In genomic region chr4:41500787-41501186, GRCm38 (mm10) we compare ENCODE assay signal across 28 mouse cellular contexts. TPM values are rescaled to one million over a fixed set of nuclear protein-coding genes. Genes with fewer than 3 reads are reported as not detected.
A peak's percentile ranks its signal among the peaks of the same experiment; 100 is the strongest.
DNase-seq lines count a peak whose midpoint lies in the region; ATAC-seq and TF ChIP-seq lines count a peak whose summit lies in the region.
"Had no signal": no experiment of that assay in that cellular context is flagged by ENCODE, and none has a peak within 500 bp of the region (broad histone marks: within the 10 kb centered on the region; RNA-seq: fewer than 3 reads in every experiment).

No protein-coding gene starts in this region.

- TF ChIP-seq CTCF in layer of hippocampus, adult 2 months (conservative IDR thresholded peaks at IDR 0.05) = no peak
- no peak for TF ChIP-seq CTCF in intestine, postnatal 0 days (IDR thresholded peaks at IDR 0.05; ENCODE audit: low read depth)

- no peaks in the 10 kb centered on the region for H3K9me3 ChIP-seq in kidney, embryonic 15.5 days (replicated peaks)
- no peaks in the 10 kb centered on the region for H3K9me3 ChIP-seq in intestine, postnatal 0 days (ENCODE audit: control insufficient read depth)
- H3K9me3 ChIP-seq: embryonic facial prominence, embryonic 15.5 days; heart, embryonic 13.5 days; limb, embryonic 12.5 days; midbrain, embryonic 13.5 days had no signal

- peaks cover 52% of the 10 kb centered on the region for H3K4me1 ChIP-seq in kidney, embryonic 15.5 days
- H3K4me1 ChIP-seq in intestine, postnatal 0 days (replicated peaks; ENCODE audit: control insufficient read depth, insufficient read depth, low read length) = 0 out of 2 replicates have a peak, but pooled peaks cover 2% of the 10 kb centered on the region

- no peaks in the 10 kb centered on the region; the same call in 1 of the 2 replicates for H3K36me3 ChIP-seq in kidney, embryonic 15.5 days
- peaks cover 34% of the 10 kb centered on the region for H3K36me3 ChIP-seq in intestine, postnatal 0 days (ENCODE audit: control insufficient read depth, insufficient read depth)
- H3K36me3 ChIP-seq: embryonic facial prominence, embryonic 10.5 days; embryonic facial prominence, embryonic 15.5 days; heart, embryonic 13.5 days; limb, embryonic 12.5 days; midbrain, embryonic 13.5 days had no signal

- H3K9ac ChIP-seq in kidney, embryonic 15.5 days = no peak overlapping the region
- H3K9ac ChIP-seq in intestine, postnatal 0 days (ENCODE audit: low read depth, low read length) = no peak overlapping the region
- H3K9ac ChIP-seq: embryonic facial prominence, embryonic 15.5 days; heart, embryonic 13.5 days; limb, embryonic 12.5 days; liver, postnatal 0 days; midbrain, embryonic 13.5 days had no signal

- no peak overlapping the region for H3K4me3 ChIP-seq in kidney, embryonic 15.5 days (replicated peaks)
- peak overlapping the region; percentile 55; the same call in 1 of the 2 replicates for H3K4me3 ChIP-seq in layer of hippocampus, adult 2 months
- no peak overlapping the region for H3K4me3 ChIP-seq in intestine, postnatal 0 days (ENCODE audit: low read depth, low read length)
- H3K4me3 ChIP-seq: embryonic facial prominence, embryonic 10.5 days; embryonic facial prominence, embryonic 15.5 days; heart, embryonic 13.5 days; limb, embryonic 12.5 days had no signal

- no peak overlapping the region for H3K27ac ChIP-seq in kidney, embryonic 15.5 days
- H3K27ac ChIP-seq in layer of hippocampus, adult 2 months = peak overlapping the region; percentile 83
- peak overlapping the region; percentile 60; the same call in 1 of the 2 replicates for H3K27ac ChIP-seq in intestine, postnatal 0 days (ENCODE audit: low read depth, low read length)
- H3K27ac ChIP-seq: embryonic facial prominence, embryonic 10.5 days; embryonic facial prominence, embryonic 15.5 days; heart, embryonic 13.5 days; limb, embryonic 12.5 days; midbrain, embryonic 13.5 days had no signal

- H3K27me3 ChIP-seq in kidney, embryonic 15.5 days = peaks cover 68% of the 10 kb centered on the region
- peaks cover 21% of the 10 kb centered on the region for H3K27me3 ChIP-seq in intestine, postnatal 0 days (replicated peaks; ENCODE audit: control insufficient read depth, insufficient read depth, low read length)

- no peak overlapping the region for H3K4me2 ChIP-seq in kidney, embryonic 15.5 days
- H3K4me2 ChIP-seq in intestine, postnatal 0 days (replicated peaks; ENCODE audit: low read depth) = peak overlapping the region; percentile 80
- H3K4me2 ChIP-seq: embryonic facial prominence, embryonic 15.5 days; heart, embryonic 13.5 days; limb, embryonic 12.5 days; liver, embryonic 11.5 days had no signal

- peak; percentile 76 for DNase-seq in kidney, adult 11 months
- DNase-seq in layer of hippocampus, adult 2 months (ENCODE audit: low spot score in 2 of 2) = no peak
- no peak for DNase-seq in layer of hippocampus, postnatal 14 days (ENCODE audit: low spot score in 2 of 2)
- peak; percentile 65 to 85 for DNase-seq in kidney, postnatal 25 days
- DNase-seq in B cell, adult 2 months = no peak
- no peak for DNase-seq in adrenal gland, adult 18-20 months (ENCODE audit: low spot score in 2 of 2)
- DNase-seq: adrenal gland, postnatal 10 days; cerebellum, adult 8-10 months; cerebellum, postnatal 25 days; heart, postnatal 10 days; layer of hippocampus, adult 9-11 months; liver, postnatal 0 days; lung, postnatal 36 days; thymus, postnatal 14 days had no signal

- 77% methylated on average over 4 of the region's 4 CpGs for WGBS in kidney, embryonic 15.5 days
- WGBS in intestine, postnatal 0 days = 46% methylated on average over 4 of the region's 4 CpGs

- ATAC-seq in kidney, embryonic 15.5 days (replicated peaks; ENCODE audit: low FRiP score) = no peak
- ATAC-seq in intestine, postnatal 0 days = no peak
- ATAC-seq: forebrain, embryonic 14.5 days; liver, postnatal 0 days; midbrain, embryonic 13.5 days had no signal

RNA-seq across cellular contexts. Expression of gene AI464131, which starts 2.1 kb away (rescaled TPM):
- 7.4 and 9.0 TPM in 2 replicates for polyA plus RNA-seq in kidney, embryonic 15.5 days (2015; fragmentation: Nextera tagmentation; extraction: Ambion mirVana)
- 10 to 100 TPM; 31.4 to 31.8 TPM for total RNA-seq in layer of hippocampus, adult 2 months (2021)
- 10 to 100 TPM; 44.3 to 45.1 TPM for total RNA-seq in layer of hippocampus, postnatal 14 days (2021)
- 11.6 and 13.7 TPM in 2 replicates for polyA plus RNA-seq in intestine, postnatal 0 days (2015; fragmentation: Nextera tagmentation; extraction: Ambion mirVana)
- total RNA-seq in adrenal gland, adult 18-20 months (2021) = 10 to 100 TPM; 11.6 to 12.4 TPM

RNA-seq across cellular contexts. Expression of gene 1110017D15Rik, which starts 16.3 kb away (rescaled TPM):
- polyA plus RNA-seq in kidney, embryonic 15.5 days (2015; fragmentation: Nextera tagmentation; extraction: Ambion mirVana) = 0.55 TPM in 1 of 2 replicates, not detected in the other
- 1 to 10 TPM; 4.5 to 6.1 TPM for total RNA-seq in layer of hippocampus, adult 2 months (2021)
- 10 to 100 TPM in 1 of 2 experiments, 1 to 10 TPM in 1; 4.0 to 10.3 TPM for total RNA-seq in layer of hippocampus, postnatal 14 days (2021)
- 0.52 and 2.0 TPM in 2 replicates for polyA plus RNA-seq in intestine, postnatal 0 days (2015; fragmentation: Nextera tagmentation; extraction: Ambion mirVana)
- total RNA-seq in adrenal gland, adult 18-20 months (2021) = 1 to 10 TPM in 1 of 2 experiments, under 1 TPM in 1; 0.60 to 1.1 TPM
- total RNA-seq: CH12.LX; ES-E14; gastrocnemius, adult 8-10 months; hematopoietic stem cell, adult 5-6 weeks; megakaryocyte, adult 5-6 weeks had no signal
- polyA plus RNA-seq: liver, postnatal 0 days had no signal

RNA-seq across cellular contexts. Expression of gene Nudt2, which starts 35.8 kb away (rescaled TPM):
- 56.0 and 56.8 TPM in 2 replicates for polyA plus RNA-seq in kidney, embryonic 15.5 days (2015; fragmentation: Nextera tagmentation; extraction: Ambion mirVana)
- total RNA-seq in layer of hippocampus, adult 2 months (2021) = 10 to 100 TPM; 29.3 to 30.4 TPM
- 10 to 100 TPM; 26.3 to 26.5 TPM for total RNA-seq in layer of hippocampus, postnatal 14 days (2021)
- 34.9 and 35.7 TPM in 2 replicates for polyA plus RNA-seq in intestine, postnatal 0 days (2015; fragmentation: Nextera tagmentation; extraction: Ambion mirVana)
- total RNA-seq in adrenal gland, adult 18-20 months (2021) = 10 to 100 TPM; 25.6 to 27.0 TPM

RNA-seq across cellular contexts. Expression of gene Kif24, which starts 36.1 kb away (rescaled TPM):
- polyA plus RNA-seq in kidney, embryonic 15.5 days (2015; fragmentation: Nextera tagmentation; extraction: Ambion mirVana) = 7.9 and 8.7 TPM in 2 replicates
- total RNA-seq in layer of hippocampus, adult 2 months (2021) = 1 to 10 TPM; 1.2 to 1.3 TPM
- 1 to 10 TPM; 1.5 to 1.6 TPM for total RNA-seq in layer of hippocampus, postnatal 14 days (2021)
- 1.3 and 1.4 TPM in 2 replicates for polyA plus RNA-seq in intestine, postnatal 0 days (2015; fragmentation: Nextera tagmentation; extraction: Ambion mirVana)
- under 1 TPM; 0.90 to 0.93 TPM for total RNA-seq in adrenal gland, adult 18-20 months (2021)

Comparison
In these comparisons a context has a peak if more than half of its experiments do, and no peak if none do; other contexts are left out.
1. DNase-seq: peak in kidney, adult 11 months (single experiment) and kidney, postnatal 25 days (2 of 2); none in layer of hippocampus, adult 2 months (0 of 2), layer of hippocampus, postnatal 14 days (0 of 2), B cell, adult 2 months (0 of 2) and adrenal gland, adult 18-20 months (0 of 2).